Mouse (Mus musculus) frontal cortex, postnatal 14 days (tissue): ENCODE data around the gene Peli2.

Experiments
- DNase-seq, 2 experiments: peaks; one replicate each; pipeline ENCODE4 v3.0.0; 2022; ENCODE audit warnings: low spot score in 2 of 2

Gene Peli2

DNA sequence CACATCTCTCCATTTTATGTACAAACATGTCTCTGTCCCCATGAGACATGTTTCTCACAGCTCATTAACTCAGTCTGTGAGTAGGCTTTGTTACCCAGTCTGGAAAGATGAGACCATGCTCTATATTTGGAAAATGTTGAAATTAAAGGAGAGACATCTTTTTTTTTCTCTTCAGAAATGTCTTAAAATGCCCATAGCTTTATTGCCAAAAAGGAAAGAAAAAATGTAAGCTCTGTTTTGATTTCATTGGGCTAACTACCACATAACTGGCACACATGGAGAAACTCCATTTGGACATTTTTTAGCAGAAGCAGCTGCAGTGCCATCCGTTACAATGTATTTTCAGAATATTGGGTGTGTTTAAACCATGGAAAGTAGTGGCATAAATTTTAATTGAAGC, 103.6 kb downstream of the Peli2 start:
- DNase-seq = no peak

- no peak for DNase-seq
Observed at GRCm38 (mm10) chr14:48224861-48225300, 104.3 kb downstream of the Peli2 start.

DNA sequence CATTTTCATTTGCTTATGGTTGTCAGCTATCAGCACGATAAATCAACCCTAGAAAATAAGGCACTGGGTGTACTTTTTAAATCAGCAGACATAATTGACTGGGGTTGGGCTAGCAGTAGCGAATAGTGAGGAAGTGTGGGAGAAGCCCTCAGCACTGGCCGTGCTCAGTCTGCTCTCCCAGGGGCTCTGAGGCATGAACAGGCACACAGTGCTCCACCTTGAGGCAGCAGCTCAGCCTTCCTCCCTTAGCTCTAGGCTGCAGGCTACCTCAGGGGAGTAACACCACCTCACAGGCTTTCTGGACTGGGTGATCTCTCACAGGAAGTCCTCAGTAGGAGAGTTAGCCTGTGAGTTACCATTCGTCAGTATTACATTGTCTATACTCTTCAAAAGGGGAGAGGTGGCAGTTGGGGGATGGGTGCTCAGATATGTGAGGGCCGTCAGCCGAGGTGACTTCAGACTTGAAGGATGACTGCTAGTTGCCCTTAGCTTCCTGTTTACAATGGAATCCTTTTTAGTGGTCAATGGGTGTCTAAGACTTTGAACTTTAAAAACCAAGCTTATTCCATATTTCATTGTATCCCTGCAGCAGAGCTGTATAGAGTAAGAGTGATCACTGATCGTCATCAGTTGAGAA, 105.3 kb downstream of the Peli2 start:
- no peak for DNase-seq

DNA sequence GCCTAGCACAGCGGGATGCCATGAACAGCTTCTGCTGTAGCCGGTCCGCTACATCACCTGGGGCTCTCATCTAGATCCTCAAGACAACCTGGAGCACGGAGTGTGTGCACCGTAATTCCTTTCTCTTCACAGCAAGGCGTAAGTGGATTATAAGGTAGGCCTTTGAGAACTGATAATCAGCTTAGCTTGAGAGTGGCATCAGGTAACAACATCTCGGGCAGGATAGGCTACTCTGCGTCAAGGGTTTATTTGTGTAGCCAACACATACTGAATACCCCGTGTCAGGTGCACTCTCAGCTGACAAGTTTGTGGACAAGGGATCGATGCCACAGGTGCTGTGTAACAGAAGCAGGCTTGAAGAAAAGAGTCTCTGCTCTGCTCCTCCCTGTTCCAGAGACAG, 106.1 kb downstream of the Peli2 start:
- no peak for DNase-seq

- DNase-seq = no peak
Observed at GRCm38 (mm10) chr14:48234785-48235519, 114.3 kb downstream of the Peli2 start.

GRCm38 (mm10) chr14:48241335-48241734, 120.7 kb downstream of the Peli2 start:
- DNase-seq = no peak

- DNase-seq = no peak
Observed at GRCm38 (mm10) chr14:48246236-48246635, 125.6 kb downstream of the Peli2 start.

GRCm38 (mm10) chr14:48246963-48247362, 126.3 kb downstream of the Peli2 start:
- no peak for DNase-seq

DNA sequence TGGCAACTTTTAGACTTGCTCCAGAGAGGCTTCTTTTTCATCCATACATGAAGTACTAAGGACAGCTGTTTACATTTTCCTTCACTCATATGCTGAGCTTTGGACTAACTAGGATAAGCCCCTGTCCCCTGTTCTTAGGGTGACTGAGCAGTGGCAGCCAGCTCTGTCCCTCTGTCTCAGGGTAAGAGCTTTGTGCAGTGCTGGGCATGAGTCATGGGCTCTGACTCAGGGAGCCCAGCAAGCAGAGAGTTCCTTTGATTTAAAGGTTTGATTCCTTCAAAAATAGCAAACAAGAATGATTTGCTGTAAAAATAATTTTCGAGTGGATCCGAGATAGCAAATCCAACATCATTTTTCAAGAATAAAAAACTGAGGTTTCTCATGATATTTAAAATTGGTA, 128.8 kb downstream of the Peli2 start:
- DNase-seq = no peak

GRCm38 (mm10) chr14:48249909-48250308, 129.3 kb downstream of the Peli2 start:
- DNase-seq = no peak

DNA sequence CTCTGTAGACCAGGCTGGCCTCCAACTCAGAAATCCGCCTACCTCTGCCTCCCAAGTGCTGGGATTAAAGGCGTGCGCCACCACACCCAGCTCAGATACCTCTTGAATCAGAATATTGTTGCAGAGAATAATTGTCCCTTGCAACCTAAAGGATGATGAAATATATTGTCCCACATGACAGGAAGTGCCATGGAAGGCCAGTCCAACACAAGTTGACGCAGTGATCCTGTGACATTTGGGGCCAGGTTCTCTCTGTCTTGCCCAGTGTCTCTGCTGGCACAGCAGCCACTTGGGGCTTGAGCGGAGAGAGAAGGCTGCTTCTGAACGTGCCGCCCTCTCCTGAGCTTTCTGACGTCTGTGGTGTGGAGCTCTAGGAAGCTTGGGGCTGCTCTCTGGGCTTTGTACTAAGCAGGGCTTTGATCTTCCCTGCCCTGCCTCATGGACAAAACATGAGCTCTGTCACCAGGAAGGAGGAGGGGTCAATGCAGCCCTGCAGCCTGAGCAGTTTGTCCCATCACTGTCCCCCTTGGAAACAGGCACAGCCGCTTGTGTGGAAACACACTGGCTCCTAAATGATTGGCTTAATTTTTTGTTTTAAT, 130.9 kb downstream of the Peli2 start:
- DNase-seq = no peak

- DNase-seq = no peak
Observed at GRCm38 (mm10) chr14:48253183-48253582, 132.6 kb downstream of the Peli2 start.

DNA sequence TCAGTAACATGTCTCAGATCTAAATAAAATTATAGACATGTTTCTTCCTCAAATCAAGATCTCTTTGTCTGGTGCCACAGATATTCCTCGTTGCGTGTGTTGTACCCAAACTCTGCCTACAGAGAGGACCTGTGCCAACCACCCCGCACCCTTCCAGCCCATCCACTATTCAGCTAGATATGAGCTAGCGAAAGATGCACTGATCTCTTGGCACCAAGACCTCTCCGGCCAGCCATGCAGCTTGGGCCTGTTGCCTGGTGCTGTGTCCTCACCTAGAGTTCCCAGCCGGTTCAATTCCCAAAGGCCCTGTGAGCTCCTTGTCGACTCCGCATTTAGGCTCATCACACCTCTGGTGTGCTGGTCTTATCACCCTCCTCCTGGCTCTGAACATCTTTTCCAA, 134.1 kb downstream of the Peli2 start:
- DNase-seq = no peak

DNA sequence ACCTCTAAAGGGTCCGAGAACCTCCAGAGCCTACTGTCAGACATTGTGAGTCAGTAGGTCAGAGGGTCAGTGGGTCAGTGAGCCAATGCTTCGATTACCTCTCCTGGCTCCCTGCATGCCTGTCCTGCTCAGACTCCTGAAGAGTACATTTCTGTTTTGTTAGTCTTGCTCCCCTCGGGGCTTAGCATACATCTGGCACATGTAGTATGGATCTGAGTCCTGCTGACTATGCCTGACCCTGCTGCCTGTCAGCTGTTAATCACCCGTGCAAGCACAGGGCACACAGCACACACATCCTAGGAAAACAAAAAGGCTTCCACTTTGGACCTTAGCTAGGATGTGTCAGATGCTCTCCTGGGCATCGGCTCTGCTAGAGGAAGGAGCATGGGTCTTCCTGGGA, 134.7 kb downstream of the Peli2 start:
- no peak for DNase-seq

GRCm38 (mm10) chr14:48257759-48258158, 137.1 kb downstream of the Peli2 start:
- no peak for DNase-seq

GRCm38 (mm10) chr14:48258696-48259366, 138.2 kb downstream of the Peli2 start:
- no peak for DNase-seq

DNA sequence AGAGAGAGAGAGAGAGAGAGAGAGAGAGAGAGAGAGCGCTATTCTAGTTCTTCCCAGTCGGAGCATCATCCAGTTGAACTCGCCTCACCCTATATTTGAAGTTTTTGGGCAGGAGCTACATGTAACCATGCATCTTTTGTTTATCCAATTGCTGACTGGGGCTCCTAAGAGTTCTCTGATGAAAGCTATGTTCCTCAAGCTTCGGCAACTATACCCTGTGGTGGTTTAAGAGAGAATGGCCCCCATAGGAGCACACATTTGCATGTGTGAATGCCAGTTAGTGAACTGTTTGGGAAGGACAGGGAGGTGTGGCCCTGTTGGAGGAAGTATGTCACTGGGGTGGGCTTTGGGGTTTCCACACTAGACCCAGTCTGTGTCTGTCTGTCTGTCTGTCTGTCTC, 142.5 kb downstream of the Peli2 start:
- no peak for DNase-seq

GRCm38 (mm10) chr14:48266710-48267109, 146.1 kb downstream of the Peli2 start:
- DNase-seq = no peak

GRCm38 (mm10) chr14:48278291-48278690, 157.7 kb downstream of the Peli2 start:
- no peak for DNase-seq

DNA sequence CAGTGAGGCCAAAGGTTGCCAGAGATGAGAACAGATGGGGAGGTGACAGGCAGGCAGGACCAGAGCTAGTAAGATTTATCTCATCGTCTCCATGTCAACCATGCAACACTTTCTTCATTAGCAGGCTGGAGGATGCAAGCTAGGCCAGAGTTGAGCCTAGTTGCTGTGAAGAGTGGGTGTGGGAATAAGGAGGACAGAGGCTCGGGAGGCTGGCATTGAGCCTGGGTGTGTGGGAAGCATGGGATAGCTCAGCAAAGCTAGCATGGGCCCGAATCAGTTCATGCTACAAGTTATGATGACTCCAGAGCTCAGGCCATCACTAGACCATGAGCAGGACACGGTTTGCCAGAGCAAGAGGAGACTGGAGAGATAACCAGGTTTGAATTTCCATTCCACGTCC, 166.3 kb downstream of the Peli2 start:
- DNase-seq = no peak

DNA sequence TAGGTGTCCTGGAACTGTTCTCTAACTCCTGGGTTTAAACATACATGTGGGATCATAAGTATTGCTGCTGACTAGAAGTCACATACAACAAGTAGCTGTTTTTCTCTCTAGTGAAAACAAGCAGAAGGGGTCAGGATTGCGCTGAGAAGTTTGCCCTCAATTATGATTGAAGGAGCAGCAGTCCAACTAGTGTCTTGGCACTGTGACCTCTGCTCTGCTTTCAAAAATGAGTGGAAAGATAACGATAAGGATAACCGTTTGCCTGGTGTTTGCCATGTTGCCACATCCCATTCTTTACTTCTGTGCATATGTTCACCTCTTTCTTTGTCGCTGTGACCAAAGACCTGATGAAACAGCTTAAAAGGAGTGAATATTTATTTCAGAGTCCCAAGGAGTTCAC, 167.0 kb downstream of the Peli2 start:
- DNase-seq = no peak

- DNase-seq = no peak
Observed at GRCm38 (mm10) chr14:48288600-48288999, 168.0 kb downstream of the Peli2 start.
